Mouse (Mus musculus): ENCODE measurements around the gene Ccdc71.

DNA sequence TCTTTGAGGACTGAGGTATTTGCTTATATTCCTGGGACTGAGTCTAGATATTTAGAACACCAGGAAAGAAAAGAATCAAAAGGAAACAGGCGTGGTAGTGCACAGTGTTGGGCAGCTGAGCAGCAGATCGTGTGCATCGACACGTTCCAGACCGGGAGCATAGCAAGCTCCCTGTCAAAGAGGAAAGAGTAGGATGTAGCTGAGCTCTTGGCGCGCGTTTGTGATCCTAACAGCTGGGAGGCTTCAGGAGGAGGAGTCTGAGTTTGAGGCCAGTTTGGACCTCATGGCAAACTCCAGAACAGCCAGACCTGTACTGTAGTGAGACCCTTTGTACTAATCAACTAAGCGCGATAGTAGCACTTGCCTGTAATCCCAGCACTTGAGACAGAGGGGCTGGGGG, 1.9 kb downstream of the Ccdc71 start:
- TF ChIP-seq CTCF (IDR thresholded peaks at IDR 0.05) (no peak), EP300 (IDR thresholded peaks at IDR 0.05; ENCODE audit: insufficient read depth, low read depth, low read length) (no peak), POLR2A (IDR thresholded peaks at IDR 0.05; ENCODE audit: insufficient read depth, low read depth, low read length) (peak; percentile 39; the same call in 1 of the 2 replicates)
